Mouse (Mus musculus) retina, adult 2 months (tissue): ENCODE measurements around the gene Ddx39b.

ENCODE experiments used
- DNase-seq: peaks from one replicate; pipeline ENCODE4 v3.0.0-alpha.2; 2012; ENCODE audit warnings: low read depth, low spot score

The Ddx39b gene

DNA sequence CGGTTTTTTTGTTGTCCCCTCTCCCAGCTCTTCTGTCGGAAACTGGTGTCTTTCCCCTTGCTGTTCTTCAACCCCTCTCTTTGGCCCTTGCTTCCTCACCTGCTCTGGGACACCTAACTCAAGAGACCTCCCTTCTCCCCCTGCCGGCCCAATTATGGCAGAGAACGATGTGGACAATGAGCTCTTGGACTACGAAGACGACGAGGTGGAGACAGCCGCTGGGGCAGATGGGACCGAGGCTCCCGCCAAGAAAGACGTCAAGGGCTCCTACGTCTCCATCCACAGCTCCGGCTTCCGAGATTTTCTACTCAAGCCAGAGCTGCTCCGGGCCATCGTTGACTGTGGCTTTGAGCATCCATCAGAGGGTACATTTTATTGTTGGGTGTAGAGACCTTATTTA is 1.5 kb downstream of the Ddx39b start:
- no peak for DNase-seq

DNA sequence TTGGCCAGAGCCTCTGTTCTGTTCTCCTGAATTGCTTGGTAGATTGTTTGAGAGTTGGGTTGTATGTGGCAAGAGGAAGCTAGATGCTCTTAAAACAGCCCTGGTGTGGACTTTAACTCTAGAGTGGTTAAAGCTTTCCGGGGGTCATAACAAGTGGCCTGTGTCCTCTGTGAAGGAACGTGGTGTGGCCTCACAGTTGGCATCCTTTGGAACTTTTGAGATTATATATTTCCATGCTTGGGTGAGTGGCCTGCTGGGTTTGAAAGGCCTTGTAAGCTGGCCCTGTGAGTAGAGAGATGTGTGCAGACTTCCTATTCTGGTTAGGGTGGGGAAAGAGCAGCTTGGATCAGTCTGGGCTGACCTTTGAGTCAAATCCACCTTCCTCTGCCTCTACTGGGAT is 3.5 kb downstream of the Ddx39b start:
- DNase-seq, result no peak

DNA sequence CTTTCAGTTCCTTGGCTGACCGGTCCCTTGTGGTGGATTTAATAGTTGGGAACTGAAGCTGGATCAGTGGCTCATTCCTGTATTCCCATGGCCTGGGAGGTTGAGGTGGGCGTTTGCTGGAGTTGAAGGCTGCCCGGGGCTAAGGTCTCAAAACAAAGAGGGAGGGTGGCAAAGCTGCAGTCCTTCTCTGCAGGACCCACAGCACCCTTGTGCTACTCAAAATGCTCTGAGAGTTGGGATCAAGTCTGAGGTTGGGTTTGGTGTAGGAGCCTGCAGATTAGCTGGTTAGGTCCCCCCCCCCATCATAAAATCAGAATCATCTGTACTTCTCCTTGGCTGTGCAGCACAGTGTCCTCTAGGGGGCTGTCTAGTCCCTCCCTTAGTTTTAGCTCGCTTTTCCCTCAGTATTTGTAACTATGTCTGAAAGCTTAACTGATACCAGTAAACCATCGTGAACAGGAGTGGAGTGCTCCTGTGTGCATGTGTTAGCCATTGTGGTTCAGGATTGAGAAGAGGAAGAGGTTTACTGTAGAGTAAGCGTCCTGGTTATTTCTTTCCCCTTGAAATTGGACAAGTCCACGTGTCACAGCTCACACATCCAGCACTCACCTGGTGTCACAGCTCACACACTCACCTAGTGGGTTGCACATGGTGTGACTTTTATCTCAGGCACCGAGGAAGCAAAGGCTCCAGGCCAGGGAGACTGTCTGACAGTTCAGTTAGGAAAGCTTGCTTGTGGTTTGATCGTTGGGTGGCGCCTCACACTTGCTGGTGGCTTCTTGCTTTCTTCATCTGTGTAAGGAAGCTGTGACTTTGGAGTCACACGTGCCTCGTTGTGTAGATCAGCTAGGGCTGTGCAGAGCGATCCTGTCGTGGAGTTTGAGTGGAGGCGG is 4.4 kb downstream of the Ddx39b start:
- DNase-seq, result no peak

DNA sequence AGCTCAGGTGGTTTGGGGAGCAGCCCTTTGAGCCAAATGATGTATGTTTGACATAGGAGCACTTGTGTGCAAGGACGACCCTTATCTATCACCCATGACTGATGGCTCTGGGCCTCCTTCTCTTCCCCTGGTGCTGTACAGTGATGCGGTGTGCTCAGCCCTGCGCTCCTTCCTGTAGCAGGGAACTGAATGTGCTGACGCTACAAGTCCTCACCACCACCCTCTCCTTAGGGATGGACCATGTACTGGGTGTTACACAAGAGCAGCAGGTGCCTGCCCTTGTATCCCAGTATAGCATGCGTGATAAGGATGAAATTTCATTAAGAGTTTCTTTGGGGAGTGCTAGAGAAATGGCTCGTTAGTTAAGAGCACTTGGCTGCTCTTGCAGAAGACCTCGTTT is 5.6 kb downstream of the Ddx39b start:
- no peak for DNase-seq

DNA sequence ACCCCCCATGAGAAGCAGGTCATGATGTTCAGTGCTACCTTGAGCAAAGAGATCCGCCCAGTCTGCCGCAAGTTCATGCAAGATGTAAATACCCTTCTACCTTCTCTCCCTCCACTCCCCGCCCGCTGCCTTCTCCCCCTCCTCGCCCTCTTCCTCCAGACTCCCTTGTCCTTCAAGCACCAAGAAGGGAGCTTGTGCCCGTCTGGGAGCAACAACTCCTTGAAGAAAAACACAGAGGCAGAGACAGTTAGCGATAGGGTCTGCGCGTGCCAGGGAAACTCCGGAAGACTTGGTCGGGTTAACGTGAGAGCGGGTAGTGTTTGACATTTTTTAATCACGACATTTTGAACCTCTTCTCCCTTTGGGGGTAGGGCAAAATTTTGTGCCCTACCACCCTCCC is 7.4 kb downstream of the Ddx39b start:
- DNase-seq, result no peak

DNA sequence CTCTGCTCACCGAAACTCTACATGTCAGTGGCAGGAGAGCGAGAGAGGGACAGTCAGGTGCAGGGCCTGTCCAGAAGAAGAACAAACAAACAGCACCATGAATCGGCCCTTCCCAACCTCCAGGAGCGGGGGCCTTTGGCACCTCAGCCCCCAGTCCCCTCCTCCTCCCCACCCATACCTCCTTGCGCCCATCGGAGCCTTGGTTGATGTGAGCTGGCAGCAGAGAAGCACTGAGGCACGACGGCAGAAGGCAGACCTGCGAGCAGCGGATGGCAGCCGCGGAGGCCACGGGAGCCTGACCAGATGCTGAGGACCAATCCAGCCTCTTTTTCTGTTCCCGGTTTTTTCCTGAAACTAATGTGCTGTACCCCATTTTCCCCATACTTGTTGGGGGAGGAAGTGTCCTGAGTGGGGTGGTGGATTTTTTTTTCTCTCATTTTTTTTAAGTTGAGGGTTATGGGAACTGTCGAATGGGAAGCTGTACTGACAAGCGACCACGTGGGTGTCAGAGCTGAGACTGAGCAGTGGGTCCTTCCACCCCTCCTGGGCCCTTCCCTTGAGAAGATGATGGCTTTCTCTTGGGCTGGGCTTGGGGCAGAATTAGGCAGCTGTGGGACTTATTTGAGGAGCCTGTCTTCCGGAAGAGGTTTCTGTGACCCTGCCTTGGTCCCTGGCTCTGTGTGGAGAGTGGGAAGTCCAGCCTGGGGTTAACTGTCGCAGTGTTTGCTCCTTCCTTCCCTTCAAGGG is 8.1 kb downstream of the Ddx39b start:
- DNase-seq, result no peak

DNA sequence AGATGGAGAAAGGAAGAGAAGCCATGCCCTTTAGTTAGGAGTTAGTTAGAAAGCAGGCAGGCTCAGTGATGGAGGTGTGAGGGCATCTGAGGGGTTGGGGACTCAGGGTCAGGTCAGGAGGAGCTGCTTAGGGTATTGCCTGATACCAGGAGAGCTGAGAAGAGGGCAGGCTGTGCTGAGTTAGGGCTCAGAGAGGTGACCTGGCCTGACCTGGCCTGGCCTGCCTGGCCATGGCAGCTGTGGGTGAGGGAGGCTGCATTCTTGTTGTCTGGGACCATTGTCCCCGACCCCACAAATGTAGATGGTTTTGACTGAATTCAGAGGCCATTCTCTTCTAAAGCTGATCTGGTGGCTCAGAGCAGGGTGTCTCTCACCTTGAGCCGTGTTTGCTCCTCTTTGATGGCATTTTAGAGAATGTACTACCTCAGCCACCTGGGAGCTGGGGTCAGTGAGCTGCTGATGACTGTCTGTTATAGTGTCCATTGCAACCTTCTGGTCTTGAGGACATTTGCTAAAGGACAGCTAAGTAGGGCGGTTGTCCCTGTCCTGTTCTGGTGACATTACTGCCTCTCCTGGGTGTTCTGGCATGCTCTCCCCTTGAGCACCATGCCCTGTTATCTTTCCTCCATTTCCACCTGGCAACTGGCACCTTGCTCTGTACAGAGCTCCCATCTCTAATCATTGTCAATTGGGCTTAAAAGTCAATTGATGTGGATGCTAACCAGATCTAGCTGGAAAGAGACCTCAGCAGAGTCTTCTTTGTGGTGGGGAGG is 9.0 kb downstream of the Ddx39b start:
- no peak for DNase-seq

DNA sequence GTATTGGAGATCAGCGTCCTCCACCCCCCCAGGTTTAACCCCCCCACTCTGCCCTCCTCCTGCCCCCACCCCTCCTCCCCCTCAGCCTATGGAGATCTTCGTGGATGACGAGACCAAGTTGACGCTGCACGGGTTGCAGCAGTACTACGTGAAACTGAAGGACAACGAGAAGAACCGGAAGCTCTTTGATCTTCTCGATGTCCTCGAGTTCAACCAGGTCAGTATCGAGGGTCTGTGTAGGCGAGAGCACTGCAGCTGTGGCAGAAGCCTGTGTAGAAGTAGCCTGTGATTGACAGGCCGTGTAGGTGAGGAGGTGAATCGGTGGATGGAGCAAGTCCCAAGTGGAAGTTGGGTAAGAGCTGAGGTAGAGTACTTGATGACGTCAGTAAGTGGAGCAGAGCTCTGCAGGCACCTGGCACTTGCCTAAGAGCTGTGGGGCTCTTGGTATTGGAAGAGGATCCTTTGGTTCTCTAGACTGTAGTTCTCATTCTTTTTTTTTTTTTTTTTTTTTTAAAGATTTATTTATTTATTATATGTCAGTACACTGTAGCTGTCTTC is 9.7 kb downstream of the Ddx39b start:
- no peak for DNase-seq

DNA sequence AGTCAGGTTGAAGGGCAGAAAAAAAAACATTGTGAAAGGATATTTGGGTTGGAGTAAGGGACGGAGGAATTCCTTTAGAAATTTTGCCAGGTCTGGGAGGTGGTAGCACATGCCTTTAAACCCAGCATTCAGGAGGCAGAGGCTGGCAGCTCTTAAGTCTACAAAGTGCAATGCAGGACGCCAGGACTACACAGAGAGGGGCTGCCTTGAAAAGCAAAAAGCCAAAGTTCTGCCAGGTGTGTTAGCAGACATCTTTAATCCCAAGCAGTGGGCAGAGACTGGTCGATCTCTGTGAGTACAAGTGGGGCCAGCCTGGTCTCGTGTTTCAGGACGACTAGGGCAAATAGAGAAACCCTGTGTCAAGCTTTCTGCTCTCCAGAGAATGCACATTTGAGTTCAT is 10.4 kb downstream of the Ddx39b start:
- no peak for DNase-seq

DNA sequence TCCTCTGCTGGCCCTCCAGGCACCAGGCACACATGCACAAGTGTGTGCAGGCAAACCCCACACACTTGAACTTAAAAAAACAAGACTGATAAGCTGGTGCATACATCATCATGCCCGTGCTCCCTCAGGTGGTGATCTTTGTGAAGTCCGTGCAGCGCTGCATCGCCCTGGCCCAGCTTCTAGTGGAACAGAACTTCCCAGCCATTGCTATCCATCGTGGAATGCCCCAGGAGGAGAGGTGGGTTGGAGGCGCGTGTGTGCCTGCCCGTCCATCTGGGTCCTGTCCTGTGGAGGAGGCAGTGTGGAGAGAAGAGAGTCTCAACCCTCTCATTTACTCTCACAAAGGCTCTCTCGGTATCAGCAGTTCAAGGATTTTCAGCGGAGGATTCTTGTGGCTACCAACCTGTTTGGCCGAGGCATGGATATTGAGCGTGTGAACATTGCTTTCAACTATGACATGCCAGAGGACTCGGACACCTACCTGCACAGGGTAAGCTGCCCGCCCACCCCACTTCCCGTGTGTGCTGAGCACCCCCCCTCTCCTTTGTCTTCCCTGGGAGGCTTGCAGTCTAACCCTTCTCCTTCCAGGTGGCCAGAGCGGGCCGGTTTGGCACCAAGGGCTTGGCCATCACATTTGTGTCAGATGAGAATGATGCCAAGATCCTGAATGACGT is 11.2 kb downstream of the Ddx39b start:
- DNase-seq, result no peak

DNA sequence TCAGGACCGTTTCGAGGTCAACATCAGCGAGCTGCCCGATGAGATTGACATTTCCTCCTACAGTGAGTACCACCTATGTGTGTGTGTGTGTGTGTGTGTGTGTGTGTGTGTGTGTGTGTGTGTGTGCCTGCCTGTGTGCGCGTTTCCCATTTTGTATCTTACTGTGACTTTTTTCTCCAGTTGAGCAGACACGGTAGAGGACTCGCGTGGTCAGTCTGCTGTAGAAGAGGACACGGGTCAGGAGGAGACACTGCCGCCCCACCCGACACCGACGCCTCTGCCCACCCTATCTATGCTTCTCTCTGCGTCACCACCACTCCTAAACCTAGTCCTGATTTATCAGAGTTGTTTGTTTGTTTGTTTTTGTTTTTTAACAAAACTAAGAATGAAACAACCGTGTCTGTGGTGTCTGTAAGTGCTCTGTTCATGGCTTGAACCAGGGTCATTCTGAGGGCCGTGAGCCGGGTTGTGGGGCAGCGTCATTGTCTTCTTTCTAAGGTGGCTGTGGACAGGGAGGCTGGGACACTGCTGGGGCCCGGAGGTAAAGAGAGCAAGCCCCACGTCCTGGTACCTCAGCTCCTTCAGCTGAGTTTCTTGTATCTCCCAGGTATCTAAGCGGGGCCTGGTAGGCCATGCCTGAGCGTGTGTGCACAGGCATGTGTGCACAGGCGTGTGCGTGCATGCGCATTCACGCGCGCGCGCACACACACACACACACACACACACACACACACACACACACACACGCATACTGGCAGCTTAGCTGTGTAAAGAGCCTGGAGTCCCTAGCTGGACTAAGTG is 11.9 kb downstream of the Ddx39b start:
- DNase-seq, result no peak

DNA sequence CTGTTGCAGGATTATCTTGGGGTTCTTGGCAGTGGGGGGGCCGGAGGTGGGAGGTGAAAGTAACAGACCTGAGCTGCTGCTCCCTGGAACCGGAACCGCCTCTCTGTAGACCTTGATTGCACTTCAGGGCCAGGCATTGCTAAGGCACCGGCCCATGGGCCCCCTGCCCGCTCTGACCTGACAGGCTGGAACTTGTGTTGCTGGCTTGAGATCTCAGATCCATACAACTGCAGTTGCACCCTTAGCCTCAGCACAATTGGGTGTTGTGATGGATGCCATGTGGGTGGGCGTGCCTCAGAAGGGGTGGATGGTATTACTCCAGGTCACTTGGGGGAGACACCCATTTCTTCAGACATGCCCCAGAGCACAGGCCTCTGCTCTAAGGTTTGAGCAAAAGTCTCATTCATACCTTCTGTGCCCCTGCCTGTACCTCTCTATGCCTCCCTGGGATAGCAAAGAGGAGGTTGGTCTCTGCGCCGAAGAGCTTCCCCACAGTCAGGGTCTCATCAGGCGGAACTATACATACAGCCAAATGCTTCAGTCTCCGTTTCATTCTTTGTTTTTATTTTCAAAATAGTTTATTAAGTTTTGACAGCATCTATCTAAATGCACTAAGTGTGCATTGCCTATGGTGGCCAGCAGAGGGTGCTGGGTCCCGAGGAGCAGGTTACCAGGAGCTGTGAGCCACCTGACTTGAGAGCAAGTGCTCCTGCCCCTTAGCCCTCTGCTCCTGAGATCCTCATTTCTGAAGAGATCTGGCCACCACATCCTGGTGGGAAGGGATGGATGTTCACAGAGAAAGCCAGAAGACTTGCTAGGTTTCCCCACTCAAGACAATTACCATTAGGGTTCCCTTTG is 12.9 kb downstream of the Ddx39b start:
- no peak for DNase-seq

DNA sequence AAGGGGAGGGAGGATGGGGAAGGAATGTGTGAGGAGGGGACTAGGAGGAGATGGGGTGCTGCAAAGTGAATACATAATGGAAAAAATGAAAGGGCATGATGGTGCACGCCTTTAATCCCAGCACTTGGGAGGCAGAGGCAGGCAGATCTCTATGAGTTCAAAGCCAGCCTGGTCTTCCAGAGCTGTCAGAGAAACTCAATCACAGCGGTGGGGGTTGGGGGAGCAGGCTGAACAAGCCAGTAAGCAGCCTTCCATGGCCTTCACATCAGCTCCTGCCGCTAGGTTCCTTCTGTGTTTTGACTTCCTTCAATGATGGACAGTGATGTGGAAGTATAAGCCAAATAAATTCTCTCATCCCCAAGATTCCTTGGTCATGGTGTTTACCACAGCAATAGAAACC is 13.8 kb downstream of the Ddx39b start:
- no peak for DNase-seq

DNA sequence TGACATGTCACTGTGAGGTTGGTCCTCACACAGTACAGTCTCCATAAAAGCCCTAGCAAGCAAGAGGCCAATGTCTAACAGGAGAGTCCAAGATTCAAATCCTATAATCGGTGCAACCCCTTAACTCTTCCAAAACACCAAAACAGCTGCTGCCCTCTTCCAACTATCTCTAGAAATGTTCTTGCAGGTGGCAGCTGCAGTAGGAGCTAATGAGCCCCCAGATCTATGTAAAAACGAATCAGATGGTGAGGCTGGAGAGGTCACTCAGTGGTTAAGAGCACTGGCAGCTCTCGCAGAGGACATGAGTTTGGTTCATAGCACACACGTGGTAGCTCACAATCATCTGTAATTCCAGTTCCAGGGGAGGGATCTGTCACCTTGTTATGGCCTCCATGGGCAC is 14.2 kb downstream of the Ddx39b start:
- DNase-seq, result no peak

DNA sequence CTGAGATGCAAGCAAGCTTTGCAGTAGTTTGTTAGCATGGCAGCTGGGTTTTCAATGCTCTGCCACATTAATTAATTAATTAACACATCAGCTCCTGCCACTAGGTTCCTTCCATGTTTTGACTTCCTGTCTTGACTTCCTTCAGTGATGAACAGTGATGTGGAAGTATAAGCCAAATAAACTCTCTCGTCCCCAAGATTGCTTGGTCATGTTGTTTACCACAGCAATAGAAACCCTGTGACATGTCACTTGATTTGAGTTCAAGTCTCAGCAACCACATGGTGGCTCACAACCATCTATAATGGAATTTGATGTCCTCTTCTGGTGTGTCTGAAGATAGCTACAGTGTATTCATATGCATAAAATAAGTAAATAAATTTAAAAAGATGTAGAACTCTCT is 15.8 kb downstream of the Ddx39b start:
- no peak for DNase-seq

DNA sequence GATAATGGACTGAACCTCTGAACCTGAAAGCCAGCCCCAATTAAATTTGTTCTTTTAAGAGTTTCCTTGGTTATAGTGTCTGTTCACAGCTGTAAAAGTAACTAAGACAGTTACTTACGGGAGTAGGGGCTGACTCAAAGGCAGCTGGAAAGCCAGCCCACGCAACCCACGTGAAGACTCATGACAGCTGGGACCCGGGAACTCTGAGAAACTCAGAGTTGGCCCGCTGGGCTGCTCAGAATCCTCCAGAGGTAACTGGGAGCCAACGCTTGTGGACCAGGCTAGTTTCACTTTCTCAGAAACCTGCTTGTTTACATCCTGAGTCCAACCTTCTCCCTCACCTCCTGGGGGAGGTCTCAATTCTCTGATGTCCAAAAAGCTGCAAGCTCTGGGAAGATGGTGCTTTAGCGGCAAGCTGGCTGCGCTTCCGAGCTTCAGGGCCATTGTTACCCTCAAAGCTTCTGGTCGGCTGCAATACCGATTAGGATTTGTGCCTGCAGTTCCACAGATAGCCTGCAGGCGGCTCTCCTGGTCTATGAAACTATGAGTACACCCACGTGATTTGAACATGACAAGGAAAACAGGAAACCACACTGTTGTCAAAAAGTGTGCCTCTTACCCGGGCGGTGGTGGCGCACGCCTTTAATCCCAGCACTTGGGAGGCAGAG is 16.4 kb downstream of the Ddx39b start:
- DNase-seq, result peak; percentile 84

DNA sequence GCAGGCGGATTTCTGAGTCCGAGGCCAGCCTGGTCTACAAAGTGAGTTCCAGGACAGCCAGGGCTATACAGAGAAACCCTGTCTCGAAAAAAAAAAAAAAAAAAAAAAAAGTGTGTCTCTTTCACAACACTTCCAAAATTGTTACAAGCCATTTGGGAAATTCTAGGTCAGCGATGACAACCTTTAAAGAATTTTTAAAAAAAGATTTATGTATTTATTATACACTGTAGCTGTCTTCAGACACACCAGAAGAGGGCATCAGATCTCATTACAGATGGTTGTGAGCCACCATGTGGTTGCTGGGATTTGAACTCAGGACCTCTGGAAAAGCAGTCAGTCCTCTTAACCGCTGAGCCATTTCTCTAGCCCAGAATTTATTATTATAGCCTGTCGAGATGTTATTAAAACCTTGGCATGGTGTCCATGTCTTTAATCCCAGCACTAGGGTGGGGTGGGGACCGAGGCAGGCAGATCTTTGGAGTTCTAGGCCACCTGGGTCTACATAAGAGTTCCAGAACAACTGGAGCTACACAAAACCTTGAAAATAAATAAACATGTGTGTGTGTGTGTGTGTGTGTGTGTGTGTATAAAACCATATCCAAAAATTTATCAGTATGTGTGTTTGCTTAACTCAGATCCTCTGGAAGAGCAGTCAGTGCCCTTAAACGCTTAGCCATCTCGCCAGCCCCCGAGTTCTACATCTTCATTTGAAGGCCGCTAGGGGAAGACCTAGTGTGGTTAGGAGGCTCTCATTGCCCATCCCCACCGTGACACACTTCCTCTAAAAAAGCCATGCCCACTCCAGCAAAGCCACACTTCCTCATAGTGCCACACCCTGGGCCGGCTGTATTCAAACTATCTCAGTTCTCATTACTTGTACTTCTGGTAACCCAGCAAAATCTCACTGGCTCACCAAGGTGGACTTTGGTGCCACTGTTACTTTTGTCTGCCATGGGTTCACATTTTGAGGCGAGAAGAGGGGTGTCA is 17.2 kb downstream of the Ddx39b start:
- no peak for DNase-seq

DNA sequence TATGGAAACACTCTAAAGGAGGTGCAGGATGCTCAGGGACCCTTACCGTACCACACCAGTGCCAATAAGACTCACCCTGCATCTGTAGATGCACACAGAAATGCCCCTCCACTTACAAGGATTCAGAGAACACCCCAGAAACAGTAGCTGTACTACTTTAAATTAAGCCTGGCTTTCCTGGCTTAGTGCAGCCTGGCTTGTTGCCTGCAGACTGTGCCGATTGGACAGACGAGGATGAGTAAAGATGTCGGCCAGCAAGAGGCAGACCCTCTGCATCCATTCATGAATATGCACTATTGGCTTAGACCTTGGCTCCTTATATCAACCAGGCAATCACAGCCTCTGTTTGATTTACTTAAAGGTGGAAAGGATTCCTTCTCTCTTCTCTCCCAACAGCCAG is 18.1 kb downstream of the Ddx39b start:
- DNase-seq, result no peak
